Mouse (Mus musculus) myocyte (in vitro differentiated cells): ENCODE measurements around the gene Cbl. TPM values are rescaled to one million over a fixed set of nuclear protein-coding genes. Genes with fewer than 3 reads are reported as not detected.
A peak's percentile ranks its signal among the peaks of the same experiment; 100 is the strongest.

Source experiments
- H3K27me3 ChIP-seq: one replicate; pipeline ENCODE4 v1.6.1; 2011; ENCODE audit not compliant: control insufficient read depth, insufficient read depth, insufficient read length
- H3K36me3 ChIP-seq: one replicate; pipeline ENCODE4 v1.6.1; 2011; ENCODE audit not compliant: control insufficient read depth, insufficient read depth
- H3K4me2 ChIP-seq: one replicate; pipeline ENCODE4 v1.6.1; 2011; ENCODE audit warnings: low read depth, control low read depth
- H3K4me3 ChIP-seq: one replicate; pipeline ENCODE4 v1.5.1; 2011; ENCODE audit warnings: mild to moderate bottlenecking, control low read depth, moderate library complexity
- H3K79me2 ChIP-seq: one replicate; pipeline ENCODE4 v1.6.1; 2011; ENCODE audit not compliant: control insufficient read depth, insufficient read depth
- H3ac ChIP-seq: one replicate; pipeline ENCODE4 v1.6.1; 2011; ENCODE audit not compliant: control insufficient read depth, insufficient read length
- CEBPB ChIP-seq: IDR thresholded peaks from 2 replicates; pipeline ENCODE4 v1.6.1; 2011; ENCODE audit warnings: mild to moderate bottlenecking, moderate library complexity; ENCODE audit not compliant: poor library complexity, insufficient read depth, severe bottlenecking
- E2F4 ChIP-seq: IDR thresholded peaks from one replicate; pipeline ENCODE4 v1.6.1; 2011; ENCODE audit warnings: mild to moderate bottlenecking, control low read depth, moderate library complexity; ENCODE audit not compliant: insufficient read depth
- MAX ChIP-seq: IDR thresholded peaks from one replicate; pipeline ENCODE4 v1.6.1; 2011; ENCODE audit warnings: low read depth, mild to moderate bottlenecking, control low read depth
- MYOD1 ChIP-seq, 3 experiments: IDR thresholded peaks; one replicate each; pipeline ENCODE4 v1.6.1; 2011; ENCODE audit warnings: control low read depth in 2 of 3, low read depth in 2 of 3, mild to moderate bottlenecking in 2 of 3, moderate library complexity in 1 of 3; ENCODE audit not compliant: insufficient read length in 2 of 3, control insufficient read depth in 1 of 3
- MYOG ChIP-seq, 3 experiments: IDR thresholded peaks; one replicate each; pipeline ENCODE4 v1.6.1; 2011; ENCODE audit warnings: control low read depth in 2 of 3, low read depth in 2 of 3, mild to moderate bottlenecking in 2 of 3; ENCODE audit not compliant: insufficient read length in 2 of 3, control insufficient read depth in 1 of 3, insufficient read depth in 1 of 3
- POLR2A ChIP-seq: IDR thresholded peaks from one replicate; pipeline ENCODE4 v1.6.1; 2011; ENCODE audit warnings: low read depth, mild to moderate bottlenecking, control low read depth, moderate library complexity; ENCODE audit not compliant: insufficient read length
- POLR2AphosphoS2 ChIP-seq: IDR thresholded peaks from one replicate; pipeline ENCODE4 v1.6.1; 2011; ENCODE audit warnings: low read depth, control low read depth; ENCODE audit not compliant: insufficient read length
- REST ChIP-seq: IDR thresholded peaks from one replicate; pipeline ENCODE4 v1.6.1; 2011; ENCODE audit warnings: mild to moderate bottlenecking, control low read depth, moderate library complexity; ENCODE audit not compliant: insufficient read depth, insufficient read length
- SRF ChIP-seq: IDR thresholded peaks from one replicate; pipeline ENCODE4 v1.6.1; 2011; ENCODE audit warnings: low read depth; ENCODE audit not compliant: control insufficient read depth, insufficient read length
- TCF12 ChIP-seq: IDR thresholded peaks from one replicate; pipeline ENCODE4 v1.6.1; 2011; ENCODE audit warnings: mild to moderate bottlenecking, control low read depth; ENCODE audit not compliant: poor library complexity, insufficient read depth, severe bottlenecking
- TCF3 ChIP-seq: IDR thresholded peaks from one replicate; pipeline ENCODE4 v1.6.1; 2011; ENCODE audit warnings: low read depth, control low read depth; ENCODE audit not compliant: insufficient read length
- USF1 ChIP-seq: IDR thresholded peaks from one replicate; pipeline ENCODE4 v1.6.1; 2011; ENCODE audit warnings: low read depth, mild to moderate bottlenecking, control low read depth, moderate library complexity
- polyA plus RNA-seq: library from polyadenylated mRNA; unstranded; fragments of >200 nt; fragmentation: generic; extraction: Trizol; gene quantifications from one replicate; pipeline ENCODE4 v1.2.1, GENCODE M21; 2012; ENCODE audit warnings: missing spikeins

Gene Cbl
- polyA plus RNA-seq, 1 experiment: 4.5 TPM

DNA sequence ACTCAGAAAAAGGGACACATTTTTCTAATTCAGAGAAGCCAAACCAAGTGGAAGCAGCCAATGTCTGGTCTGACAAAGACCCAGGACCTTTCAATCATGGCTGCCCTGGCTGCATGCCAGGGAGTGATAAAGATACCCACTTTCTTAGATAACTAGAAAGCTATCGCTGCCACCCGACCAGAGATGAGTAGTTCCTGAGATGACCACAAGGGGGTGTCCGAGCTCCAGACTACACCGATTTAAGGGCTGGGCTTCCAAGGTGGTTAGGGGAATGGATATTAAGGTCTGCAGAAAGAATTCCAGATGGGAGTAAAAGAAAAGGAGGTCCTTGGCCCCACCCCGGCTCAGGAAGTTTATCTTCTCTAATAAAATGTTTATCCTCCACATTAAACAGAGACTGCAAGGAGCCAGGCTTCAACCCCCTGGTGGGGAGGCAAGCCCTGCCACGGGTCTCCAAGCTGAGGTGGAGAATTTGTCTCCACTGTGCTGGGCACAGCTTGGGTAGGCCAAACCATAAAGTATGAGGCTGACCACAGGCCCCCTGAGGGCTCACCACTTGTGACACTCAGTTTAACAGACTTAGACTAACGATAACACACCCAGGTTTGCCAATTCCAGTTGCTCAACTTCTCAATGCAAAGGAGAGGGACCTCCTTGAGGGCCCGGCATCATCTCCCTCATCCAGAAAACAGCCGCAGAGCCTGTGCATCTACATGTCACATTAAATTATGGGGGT lies 124.3 kb downstream of the Cbl start:
- H3K4me3 ChIP-seq: peak overlapping the region; percentile 2
- no peaks in the 10 kb centered on the region for H3K27me3 ChIP-seq
- peaks cover 38% of the 10 kb centered on the region for H3K79me2 ChIP-seq
- H3K4me2 ChIP-seq: peak overlapping the region; percentile 56
- no peak for TF ChIP-seq POLR2A
- TF ChIP-seq MAX: no peak
- TF ChIP-seq TCF12: no peak
- TF ChIP-seq POLR2AphosphoS2: no peak
- no peak for TF ChIP-seq SRF
- no peak for TF ChIP-seq E2F4
- TF ChIP-seq MYOD1 (IDR thresholded peaks at IDR 0.05; ENCODE audit: control insufficient read depth in 1 of 3, insufficient read length in 2 of 3, low read depth in 2 of 3): no peak
- TF ChIP-seq MYOG (IDR thresholded peaks at IDR 0.05; ENCODE audit: control insufficient read depth in 1 of 3, insufficient read depth in 1 of 3, insufficient read length in 2 of 3, low read depth in 2 of 3): no peak
- no peak for TF ChIP-seq CEBPB
- TF ChIP-seq REST: no peak
- no peak for TF ChIP-seq TCF3
- no peak for TF ChIP-seq USF1
- no peaks in the 10 kb centered on the region for H3K36me3 ChIP-seq
- no peak overlapping the region for H3ac ChIP-seq

DNA sequence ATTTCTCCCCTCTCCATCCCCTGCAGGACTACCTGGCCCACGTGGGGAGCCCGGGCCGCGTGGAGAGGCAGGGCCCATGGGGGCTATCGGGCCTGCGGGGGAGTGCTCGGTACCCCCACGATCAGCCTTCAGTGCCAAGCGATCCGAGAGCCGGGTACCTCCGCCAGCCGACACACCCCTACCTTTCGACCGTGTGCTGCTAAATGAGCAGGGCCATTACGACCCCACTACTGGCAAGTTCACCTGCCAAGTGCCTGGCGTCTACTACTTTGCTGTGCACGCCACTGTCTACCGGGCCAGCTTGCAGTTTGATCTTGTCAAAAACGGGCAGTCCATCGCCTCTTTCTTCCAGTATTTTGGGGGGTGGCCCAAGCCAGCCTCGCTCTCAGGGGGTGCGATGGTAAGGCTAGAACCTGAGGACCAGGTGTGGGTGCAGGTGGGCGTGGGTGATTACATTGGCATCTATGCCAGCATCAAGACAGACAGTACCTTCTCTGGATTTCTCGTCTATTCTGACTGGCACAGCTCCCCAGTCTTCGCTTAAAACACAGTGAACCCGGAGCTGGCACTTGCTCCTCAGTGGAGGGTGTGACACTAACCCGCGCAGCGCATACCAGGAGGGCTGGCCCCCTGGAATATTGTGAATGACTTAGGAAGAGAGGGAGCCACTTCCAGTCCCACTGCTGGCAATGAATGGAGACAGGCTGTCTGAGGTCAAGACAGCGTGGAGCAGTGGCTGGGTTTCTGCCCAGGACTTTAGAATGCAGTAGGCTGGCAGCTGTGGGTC lies 125.4 kb downstream of the Cbl start:
- no peak overlapping the region for H3K4me3 ChIP-seq

DNA sequence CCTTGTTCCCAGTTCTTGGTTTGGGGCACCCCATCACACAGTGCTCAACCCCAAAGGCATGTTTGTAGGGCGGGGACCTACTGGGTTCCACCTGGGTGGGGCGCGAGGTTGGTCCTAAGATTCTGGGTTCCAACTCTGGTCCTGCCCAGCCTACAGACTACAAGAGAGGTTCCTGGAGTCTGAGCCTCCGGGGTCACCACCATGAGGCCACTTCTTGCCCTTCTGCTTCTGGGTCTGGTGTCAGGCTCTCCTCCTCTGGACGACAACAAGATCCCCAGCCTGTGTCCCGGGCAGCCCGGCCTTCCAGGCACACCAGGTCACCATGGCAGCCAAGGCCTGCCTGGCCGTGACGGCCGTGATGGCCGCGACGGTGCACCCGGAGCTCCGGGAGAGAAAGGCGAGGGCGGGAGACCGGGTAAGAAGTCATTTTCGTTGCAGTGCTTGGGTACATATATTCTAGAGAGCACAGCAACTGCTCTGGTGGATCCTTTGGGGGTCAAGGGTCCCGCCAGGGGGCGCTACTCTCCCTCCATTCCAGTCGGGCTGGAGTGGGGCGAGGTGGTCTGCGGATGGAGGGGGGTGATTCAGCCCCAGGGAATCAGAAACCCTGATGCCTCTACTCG lies 126.2 kb downstream of the Cbl start:
- Histone ChIP-seq H3K36me3 (no peaks in the 10 kb centered on the region), H3K27me3 (no peaks in the 10 kb centered on the region), H3K79me2 (peaks cover 38% of the 10 kb centered on the region), H3K4me2 (no peak overlapping the region), H3ac (no peak overlapping the region), H3K4me3 (no peak overlapping the region)
- TF ChIP-seq MYOG (IDR thresholded peaks at IDR 0.05; ENCODE audit: control insufficient read depth in 1 of 3, insufficient read depth in 1 of 3, insufficient read length in 2 of 3, low read depth in 2 of 3) (no peak), SRF (no peak), MAX (no peak), POLR2A (no peak), USF1 (no peak), MYOD1 (IDR thresholded peaks at IDR 0.05; ENCODE audit: control insufficient read depth in 1 of 3, insufficient read length in 2 of 3, low read depth in 2 of 3) (no peak), CEBPB (no peak), TCF3 (no peak)

More for the DNA sequence above, 125.4 kb downstream of the Cbl start:
- Histone ChIP-seq H3K27me3 (no peaks in the 10 kb centered on the region), H3K79me2 (peaks cover 38% of the 10 kb centered on the region), H3K36me3 (no peaks in the 10 kb centered on the region), H3ac (no peak overlapping the region), H3K4me2 (no peak overlapping the region)
- no peak for TF ChIP-seq POLR2A
- no peak for TF ChIP-seq MYOG (IDR thresholded peaks at IDR 0.05; ENCODE audit: control insufficient read depth in 1 of 3, insufficient read depth in 1 of 3, insufficient read length in 2 of 3, low read depth in 2 of 3)
- no peak for TF ChIP-seq POLR2AphosphoS2
- TF ChIP-seq MAX: no peak
- TF ChIP-seq REST: no peak
- no peak for TF ChIP-seq TCF12
- TF ChIP-seq MYOD1 (IDR thresholded peaks at IDR 0.05; ENCODE audit: control insufficient read depth in 1 of 3, insufficient read length in 2 of 3, low read depth in 2 of 3): no peak
- TF ChIP-seq E2F4: no peak

DNA sequence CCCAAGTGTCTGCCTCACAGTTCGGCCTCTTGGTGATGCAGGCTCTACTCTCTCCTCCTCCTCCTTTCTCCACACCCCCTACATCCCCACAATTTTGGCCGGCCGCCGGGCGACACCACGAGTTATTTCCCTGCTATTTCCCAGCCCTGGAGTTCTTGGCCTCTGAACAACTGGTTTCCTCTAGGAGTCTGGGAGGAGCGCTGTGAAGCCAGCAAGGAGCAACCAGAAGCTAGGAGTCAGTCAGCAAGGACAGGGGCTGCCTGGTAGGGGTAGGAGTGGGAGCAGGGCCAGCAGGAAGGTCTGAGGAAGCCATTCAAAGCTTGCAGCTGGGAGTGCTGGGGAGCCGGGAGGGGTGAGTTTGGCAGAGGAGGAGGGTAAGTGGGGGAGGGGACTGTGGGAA lies 126.7 kb downstream of the Cbl start, which contains the start of gene C1qtnf5:
Gene C1qtnf5, plus strand, starts transcription at position 136 of the 400 bp plus-strand sequence.
- H3ac ChIP-seq: no peak within 1 kb of the TSS
- H3K79me2 ChIP-seq: peaks cover 38% of the 10 kb centered on the region
- H3K27me3 ChIP-seq: no peaks in the 10 kb centered on the region
- H3K4me3 ChIP-seq: no peak within 1 kb of the TSS
- TF ChIP-seq TCF12 (no peak), MAX (no peak), MYOD1 (IDR thresholded peaks at IDR 0.05; ENCODE audit: control insufficient read depth in 1 of 3, insufficient read length in 2 of 3, low read depth in 2 of 3) (no peak), CEBPB (no peak), POLR2A (no peak), E2F4 (no peak), TCF3 (no peak), POLR2AphosphoS2 (no peak), MYOG (IDR thresholded peaks at IDR 0.05; ENCODE audit: control insufficient read depth in 1 of 3, insufficient read depth in 1 of 3, insufficient read length in 2 of 3, low read depth in 2 of 3) (no peak), REST (no peak), SRF (no peak)
- H3K36me3 ChIP-seq: no peaks in the 10 kb centered on the region
- no peak within 1 kb of the TSS for H3K4me2 ChIP-seq
